Mouse (Mus musculus) adrenal gland, adult 2 months (tissue): ENCODE measurements around the gene Rcbtb1. TPM values are rescaled to one million over a fixed set of nuclear protein-coding genes. Genes with fewer than 3 reads are reported as not detected.
"Not testable (repeated sequence)": the region's sequence is repeated elsewhere in the genome, so short reads cannot be mapped to it uniquely, and the experiment has no call there.

Source experiments
- DNase-seq: peaks from one replicate; pipeline ENCODE4 v3.0.0; 2021
- long read RNA-seq: library from polyadenylated mRNA; stranded (forward); transcript quantifications from one replicate; pipeline ENCODE4 v2.0.0, GENCODE M21; 2021
- polyA plus RNA-seq: library from polyadenylated mRNA; depleted of rRNA; stranded (reverse); fragments of >200 nt; gene quantifications from 2 replicates; pipeline ENCODE4 v1.2.3, GENCODE M21; 2012; rRNA removed
- total RNA-seq, 2 experiments: library from RNA; stranded (reverse); gene quantifications; 2 replicates each; pipeline ENCODE4 v1.2.3; 2021

Rcbtb1 gene
- total RNA-seq, result 10 to 100 TPM; 24.8 to 35.2 TPM
- polyA plus RNA-seq, result 19.4 and 24.7 TPM in 2 replicates
- long read RNA-seq, transcript Rcbtb1-202 (12 exons, 3,903 nt), result major isoform, 8 of 21 reads
- long read RNA-seq, partial matches to known transcripts, result 1 of 21 reads
- long read RNA-seq, other reads (novel, unspliced or antisense), result 12 of 21 reads

GRCm38 (mm10) chr14:59200711-59201603, at the start of gene Rcbtb1:
TSS of gene Rcbtb1 (plus strand) at chr14:59201209.
- peak; percentile 98 for DNase-seq

GRCm38 (mm10) chr14:59155589-59155988, 45.4 kb upstream of the Rcbtb1 start:
- no peak for DNase-seq

- DNase-seq, result peak; percentile 71
Measured at GRCm38 (mm10) chr14:59157016-59157698, 43.9 kb upstream of the Rcbtb1 start.

- no peak for DNase-seq
Measured at GRCm38 (mm10) chr14:59178649-59179048, 22.4 kb upstream of the Rcbtb1 start, which contains the start of gene Gm5142. TSS of gene Gm5142 (minus strand) at chr14:59178749.

GRCm38 (mm10) chr14:59182732-59183131, 18.3 kb upstream of the Rcbtb1 start:
- no peak for DNase-seq

GRCm38 (mm10) chr14:59185514-59185913, 15.5 kb upstream of the Rcbtb1 start:
- no peak for DNase-seq

- DNase-seq, result no peak
Measured at GRCm38 (mm10) chr14:59186121-59186520, 14.9 kb upstream of the Rcbtb1 start.

- no peak for DNase-seq
Measured at GRCm38 (mm10) chr14:59201604-59202215, 701 bp downstream of the Rcbtb1 start.

- DNase-seq, result no peak
Measured at GRCm38 (mm10) chr14:59205461-59205860, 4.5 kb downstream of the Rcbtb1 start.

- DNase-seq, result no peak
Measured at GRCm38 (mm10) chr14:59205976-59206583, 5.1 kb downstream of the Rcbtb1 start.

GRCm38 (mm10) chr14:59209003-59209402, 8.0 kb downstream of the Rcbtb1 start:
- no peak for DNase-seq

- no peak for DNase-seq
Measured at GRCm38 (mm10) chr14:59209816-59210215, 8.8 kb downstream of the Rcbtb1 start.

- no peak for DNase-seq
Measured at GRCm38 (mm10) chr14:59219241-59219640, 18.2 kb downstream of the Rcbtb1 start.

- DNase-seq, result no peak
Measured at GRCm38 (mm10) chr14:59226240-59226639, 25.2 kb downstream of the Rcbtb1 start.

GRCm38 (mm10) chr14:59229822-59230221, 28.8 kb downstream of the Rcbtb1 start:
- DNase-seq, result no peak

- no peak for DNase-seq
Measured at GRCm38 (mm10) chr14:59230331-59230966, 29.4 kb downstream of the Rcbtb1 start.

- DNase-seq, result peak; percentile 75
Measured at GRCm38 (mm10) chr14:59232003-59232402, 31.0 kb downstream of the Rcbtb1 start.

- no peak for DNase-seq
Measured at GRCm38 (mm10) chr14:59233635-59234034, 32.6 kb downstream of the Rcbtb1 start.

GRCm38 (mm10) chr14:59250350-59250749, 49.3 kb downstream of the Rcbtb1 start:
- DNase-seq, result not testable (repeated sequence)

- not testable (repeated sequence) for DNase-seq
Measured at GRCm38 (mm10) chr14:59255861-59256260, 54.9 kb downstream of the Rcbtb1 start.

- peak; percentile 16 for DNase-seq
Measured at GRCm38 (mm10) chr14:59260056-59260455, 59.0 kb downstream of the Rcbtb1 start, which contains the start of gene Gm6904. TSS of gene Gm6904 (minus strand) at chr14:59260216.
